Mouse (Mus musculus) heart, adult 2 months (tissue): ENCODE data around the gene Dglucy. TPM values are rescaled to one million over a fixed set of nuclear protein-coding genes. Genes with fewer than 3 reads are reported as not detected.

Experiments
- DNase-seq, 2 experiments: peaks; one replicate each; pipeline ENCODE4 v3.0.0; 2021
- H3K27ac ChIP-seq: fragments of 200-600 bp; 2 replicates; pipeline ENCODE4 v1.8.1; 2022
- H3K27me3 ChIP-seq: fragments of 200-500 bp; 2 replicates; pipeline ENCODE4 v1.6.1; 2012; ENCODE audit warnings: mild to moderate bottlenecking, low read length, inconsistent platforms, mixed read lengths; ENCODE audit not compliant: control insufficient read depth, insufficient read depth
- H3K36me3 ChIP-seq: fragments of 200-500 bp; 2 replicates; pipeline ENCODE4 v1.6.1; 2012; ENCODE audit warnings: low read length, inconsistent platforms; ENCODE audit not compliant: control insufficient read depth, insufficient read depth
- H3K4me1 ChIP-seq: fragments of 200-500 bp; 2 replicates; pipeline ENCODE4 v1.6.1; 2011; ENCODE audit warnings: low read length; ENCODE audit not compliant: control insufficient read depth, insufficient read depth
- H3K4me3 ChIP-seq: fragments of 200-600 bp; 2 replicates; pipeline ENCODE4 v1.8.1; 2022
- H3K79me2 ChIP-seq: fragments of 200-500 bp; replicated peaks from 2 replicates; pipeline ENCODE4 v1.6.1; 2012; ENCODE audit warnings: mild to moderate bottlenecking, inconsistent platforms, low read length, moderate library complexity, mixed read lengths; ENCODE audit not compliant: control insufficient read depth, insufficient read depth
- H3K9ac ChIP-seq: fragments of 200-500 bp; 2 replicates; pipeline ENCODE4 v1.6.1; 2012; ENCODE audit warnings: low read depth, mild to moderate bottlenecking, control low read depth, inconsistent platforms, low read length, mixed read lengths
- CTCF ChIP-seq: fragments of 200-600 bp; IDR thresholded peaks from 2 replicates; pipeline ENCODE4 v1.8.1; 2022; ENCODE audit warnings: antibody characterized with exemption, mild to moderate bottlenecking, moderate library complexity
- EP300 ChIP-seq: fragments of 200-500 bp; IDR thresholded peaks from 2 replicates; pipeline ENCODE4 v1.6.1; 2011; ENCODE audit warnings: low read depth, low read length, control low read depth; ENCODE audit not compliant: insufficient read depth
- POLR2A ChIP-seq: fragments of 200-500 bp; IDR thresholded peaks from 2 replicates; pipeline ENCODE4 v1.6.1; 2011; ENCODE audit warnings: mild to moderate bottlenecking, low read depth, low read length, control low read depth; ENCODE audit not compliant: insufficient read depth
- WGBS: fragments of 180-500 bp; shearing (Covaris S2); methylation state at CpG from one replicate; pipeline ENCODE4 v1.1.7; 2018; 5-methylcytosine and 5-hydroxymethylcytosine counted together
- intact Hi-C: fragments of 180-260 bp; cut with DNase I; formaldehyde crosslinking; loops from one replicate; pipeline ENCODE4 v1.15.1; 2025
- polyA plus RNA-seq: library from polyadenylated mRNA; depleted of rRNA; stranded (reverse); fragments of >200 nt; gene quantifications from 2 replicates; pipeline ENCODE4 v1.2.3, GENCODE M21; 2012
- total RNA-seq, 2 experiments: library from RNA; stranded (reverse); gene quantifications; 2 replicates each; pipeline ENCODE4 v1.2.3; 2021

Dglucy gene
- total and polyA plus RNA-seq, 3 experiments = 36.8 to 64.0 (median 60.9) TPM

- Histone ChIP-seq H3K79me2 (peaks cover 1% of the 10 kb centered on the region; the same call in 1 of the 2 replicates), H3K27me3 (no peaks in the 10 kb centered on the region), H3K4me3 (no peak overlapping the region), H3K27ac (no peak overlapping the region), H3K4me1 (no peaks in the 10 kb centered on the region), H3K9ac (no peak overlapping the region), H3K36me3 (no peaks in the 10 kb centered on the region)
- intact Hi-C loops = no loop called here
- TF ChIP-seq POLR2A (no peak), CTCF (no peak), EP300 (no peak)
- DNase-seq = no peak
- WGBS = 52% methylated on average over 13 of the region's 13 CpGs
These were observed 29.9 kb downstream of the Dglucy start for GRCm38 (mm10) chr12:100808609-100809280.

- H3K9ac ChIP-seq = no peak overlapping the region
- H3K4me3 ChIP-seq = no peak overlapping the region
- DNase-seq = no peak
- no peak for TF ChIP-seq CTCF
- TF ChIP-seq EP300 = no peak
- TF ChIP-seq POLR2A = no peak
- H3K27me3 ChIP-seq = no peaks in the 10 kb centered on the region
- 95% methylated on average over 11 of the region's 11 CpGs for WGBS
- intact Hi-C loops = no loop called here
- no peak overlapping the region for H3K27ac ChIP-seq
- peaks cover 1% of the 10 kb centered on the region; the same call in 1 of the 2 replicates for H3K79me2 ChIP-seq
- H3K4me1 ChIP-seq = no peaks in the 10 kb centered on the region
- no peaks in the 10 kb centered on the region for H3K36me3 ChIP-seq
These were observed 31.7 kb downstream of the Dglucy start for GRCm38 (mm10) chr12:100810542-100810941.

GRCm38 (mm10) chr12:100813901-100814300 is 35.0 kb downstream of the Dglucy start:
- H3K9ac ChIP-seq = no peak overlapping the region
- 100% methylated on average over 2 of the region's 2 CpGs for WGBS
- no peaks in the 10 kb centered on the region for H3K27me3 ChIP-seq
- no peak overlapping the region for H3K4me3 ChIP-seq
- H3K79me2 ChIP-seq = peaks cover 1% of the 10 kb centered on the region; the same call in 1 of the 2 replicates
- TF ChIP-seq POLR2A (no peak), CTCF (no peak), EP300 (no peak)
- no peaks in the 10 kb centered on the region; the same call in 1 of the 2 replicates for H3K4me1 ChIP-seq
- no peak overlapping the region for H3K27ac ChIP-seq
- DNase-seq = no peak
- intact Hi-C loops = no loop called here
- H3K36me3 ChIP-seq = no peaks in the 10 kb centered on the region

- DNase-seq = no peak
- H3K9ac ChIP-seq = no peak overlapping the region
- H3K27ac ChIP-seq = no peak overlapping the region
- peaks cover 1% of the 10 kb centered on the region for H3K4me1 ChIP-seq
- no peaks in the 10 kb centered on the region for H3K36me3 ChIP-seq
- H3K79me2 ChIP-seq = peaks cover 1% of the 10 kb centered on the region; the same call in 1 of the 2 replicates
- 88% methylated on average over 3 of the region's 3 CpGs for WGBS
- H3K4me3 ChIP-seq = no peak overlapping the region
- TF ChIP-seq EP300 = no peak
- TF ChIP-seq CTCF = no peak
- TF ChIP-seq POLR2A = no peak
- H3K27me3 ChIP-seq = no peaks in the 10 kb centered on the region
- intact Hi-C loops = no loop called here
These were observed 35.8 kb downstream of the Dglucy start for GRCm38 (mm10) chr12:100814671-100815070.

- no peak for TF ChIP-seq CTCF
- no peak for TF ChIP-seq POLR2A
- no peak for TF ChIP-seq EP300
- Histone ChIP-seq H3K4me1 (peaks cover 4% of the 10 kb centered on the region), H3K27ac (no peak overlapping the region), H3K36me3 (no peaks in the 10 kb centered on the region), H3K4me3 (no peak overlapping the region), H3K9ac (no peak overlapping the region), H3K79me2 (peaks cover 1% of the 10 kb centered on the region; the same call in 1 of the 2 replicates), H3K27me3 (no peaks in the 10 kb centered on the region)
- no peak for DNase-seq
- intact Hi-C loops = no loop called here
- WGBS = 94% methylated on average over 5 of the region's 5 CpGs
These were observed 38.0 kb downstream of the Dglucy start for GRCm38 (mm10) chr12:100816906-100817305.

GRCm38 (mm10) chr12:100819965-100820364 is 41.1 kb downstream of the Dglucy start:
- Histone ChIP-seq H3K27ac (peak overlapping the region; percentile 69), H3K79me2 (no peaks in the 10 kb centered on the region), H3K9ac (no peak overlapping the region), H3K4me3 (no peak overlapping the region), H3K27me3 (no peaks in the 10 kb centered on the region), H3K4me1 (peaks cover 4% of the 10 kb centered on the region), H3K36me3 (no peaks in the 10 kb centered on the region)
- intact Hi-C loops = no loop called here
- TF ChIP-seq POLR2A (no peak), EP300 (peak; percentile 93), CTCF (no peak)
- peak; percentile 58 to 80 for DNase-seq
